Mouse (Mus musculus) lung, postnatal 14 days (tissue): ENCODE data around the gene Eml1.

Experiments
- DNase-seq: peaks from one replicate; pipeline ENCODE4 v3.0.0; 2021

Gene Eml1

DNA sequence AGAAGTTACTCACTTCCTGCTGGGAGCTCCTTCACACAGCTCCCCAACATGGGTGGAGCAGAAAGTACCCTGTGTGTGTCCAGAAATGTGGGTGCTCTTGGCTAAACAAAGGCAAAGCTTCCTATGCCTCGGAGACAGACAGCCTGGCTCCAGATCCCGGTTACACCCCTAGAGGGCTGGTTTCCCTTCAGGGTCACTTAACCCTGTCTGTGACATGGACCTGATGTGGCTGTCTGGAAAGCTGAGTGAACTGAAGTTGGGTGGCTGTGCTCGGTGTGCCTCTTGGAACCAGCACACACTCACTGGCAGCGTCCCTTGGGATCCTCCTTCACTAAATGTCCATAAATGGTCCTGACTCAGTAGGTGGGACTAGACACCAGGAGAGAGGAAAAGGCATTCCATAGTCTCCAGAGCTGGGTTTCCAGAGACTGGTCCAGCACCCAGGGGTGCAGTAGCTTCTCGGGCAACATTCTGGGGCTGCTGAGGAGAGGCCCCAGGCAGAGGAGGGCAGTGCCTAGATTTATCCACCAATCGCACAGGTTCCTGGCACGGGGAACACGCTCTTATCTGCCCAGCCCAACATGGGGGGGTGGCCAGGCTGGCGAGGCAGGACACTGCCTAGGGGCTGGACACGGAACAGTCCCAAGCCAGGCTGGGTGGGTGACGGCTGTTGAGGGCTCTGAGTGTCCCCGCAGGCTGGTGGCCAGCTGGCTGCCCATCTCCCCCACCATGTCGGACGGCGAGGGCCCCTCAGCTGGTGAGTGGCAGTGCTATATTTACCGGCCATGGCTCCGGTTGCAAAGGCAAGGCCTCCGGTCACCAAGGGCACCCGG, at the start of gene Eml1:
TSS of gene Eml1 (plus strand) at position 362 of the 833 bp plus-strand sequence.
- peak; percentile 67 for DNase-seq

DNA sequence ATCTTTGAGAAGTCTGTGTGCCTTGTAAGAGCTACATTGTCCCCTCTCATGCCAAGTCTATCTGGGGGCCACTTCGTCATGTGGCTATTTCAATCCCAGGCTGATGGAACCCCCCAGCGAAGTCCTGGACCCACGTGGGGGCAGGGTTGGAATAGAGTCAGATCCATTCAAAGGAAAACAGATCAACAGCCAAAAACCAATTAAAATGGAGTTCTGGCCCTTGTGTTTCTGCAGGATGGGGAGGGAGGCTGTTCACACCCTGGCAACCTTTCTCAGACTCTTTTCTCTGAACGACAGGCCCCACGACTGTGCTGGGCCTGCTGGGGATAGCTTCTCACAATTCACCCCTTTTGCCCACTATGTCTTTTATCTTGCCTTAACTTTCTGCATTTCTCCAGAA, 44.4 kb upstream of the Eml1 start:
- no peak for DNase-seq

DNA sequence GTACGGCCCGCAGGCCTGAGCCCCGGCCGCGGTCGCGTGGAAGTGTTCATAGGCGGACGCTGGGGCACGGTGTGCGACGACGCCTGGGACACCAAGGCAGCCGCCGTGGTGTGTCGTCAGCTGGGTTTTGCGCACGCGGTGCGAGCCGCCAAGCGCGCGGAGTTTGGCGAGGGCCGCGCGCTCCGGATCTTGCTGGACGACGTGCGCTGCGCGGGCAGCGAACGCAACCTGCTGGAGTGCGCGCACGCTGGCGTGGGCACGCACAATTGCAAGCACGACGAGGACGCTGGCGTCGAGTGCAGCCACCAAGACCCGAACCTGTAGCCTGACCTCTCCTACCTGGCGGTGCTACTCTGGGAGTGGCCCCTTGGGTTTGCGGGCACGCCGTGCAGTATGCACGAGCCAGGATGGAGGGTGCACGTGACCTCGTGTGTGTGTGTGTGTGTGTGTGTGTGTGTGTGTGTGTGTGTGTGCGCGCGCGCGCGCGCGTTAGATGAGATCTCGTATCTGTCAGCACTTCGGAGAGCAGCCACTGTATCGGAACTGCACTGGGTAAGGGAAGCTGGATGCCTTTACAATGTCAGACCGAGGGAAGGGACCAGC, 42.8 kb upstream of the Eml1 start:
- peak; percentile 10 for DNase-seq

DNA sequence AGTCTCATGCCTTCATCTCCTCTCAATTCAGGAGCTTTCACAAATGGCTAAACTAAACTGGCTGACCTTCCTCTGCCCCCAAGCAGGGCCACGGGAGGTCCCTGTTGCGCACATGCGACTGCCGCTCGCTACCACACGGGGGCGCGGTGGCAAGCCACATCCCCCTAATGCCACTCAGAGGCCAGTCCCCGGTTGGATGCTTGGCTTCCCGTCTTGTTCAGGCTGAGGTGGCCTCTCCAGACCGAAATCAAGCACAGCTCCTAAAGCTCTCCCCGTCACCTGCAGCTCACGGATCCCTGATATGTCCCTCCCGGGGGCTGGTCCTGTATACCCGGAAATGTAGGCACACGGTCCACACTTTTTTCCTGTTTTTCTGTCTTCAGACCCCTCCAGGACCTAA, 37.7 kb upstream of the Eml1 start:
- DNase-seq = peak; percentile 90

DNA sequence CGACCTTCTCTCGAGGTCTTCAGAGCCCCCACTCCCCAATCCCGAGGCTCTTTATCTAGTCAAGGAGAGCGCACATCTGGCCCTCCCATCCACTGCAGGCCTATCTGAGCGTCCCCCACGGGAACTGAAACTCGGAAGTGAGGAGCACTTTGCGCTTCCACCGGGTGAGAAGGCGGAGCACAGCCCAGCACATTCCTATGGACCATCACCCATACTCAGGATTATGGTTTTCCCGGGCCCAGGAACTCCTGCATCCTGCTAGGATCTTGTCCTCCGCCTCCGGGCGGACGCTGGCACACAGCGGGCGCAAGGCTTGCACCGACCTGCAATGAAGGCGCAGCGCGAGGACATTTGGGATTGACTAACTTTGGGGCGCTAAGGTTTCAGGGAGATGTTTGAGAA, 37.3 kb upstream of the Eml1 start:
- DNase-seq = no peak

DNA sequence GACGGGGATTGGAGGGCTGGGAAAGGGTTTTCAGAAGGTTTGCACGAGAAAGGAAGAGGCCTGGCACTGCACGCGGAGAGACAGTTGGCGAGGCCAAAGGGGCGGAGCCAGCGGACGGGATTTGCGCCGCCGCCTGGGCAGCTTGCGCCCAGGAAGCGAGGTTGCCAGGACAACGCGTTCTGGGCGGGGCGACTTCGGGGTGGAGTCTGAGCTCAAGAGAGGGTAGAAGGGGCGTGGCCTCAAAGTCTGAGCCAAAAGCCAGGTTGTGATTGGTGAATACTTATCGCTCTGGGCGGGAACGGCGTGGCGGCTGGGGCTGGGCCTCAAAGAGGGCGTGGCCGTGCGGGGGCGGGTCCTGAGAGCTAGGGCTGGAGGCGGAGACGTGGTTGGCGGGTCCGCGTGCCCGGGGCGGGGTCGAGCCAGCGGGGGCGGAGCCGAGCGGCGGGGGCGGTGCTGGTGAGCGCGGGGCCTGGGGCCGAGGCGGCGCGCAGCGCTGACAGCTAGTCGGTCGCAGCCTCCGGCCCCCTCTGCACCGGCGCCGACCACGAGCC, 36.8 kb upstream of the Eml1 start, which contains the start of gene Cyp46a1:
TSS of gene Cyp46a1 (plus strand) at position 487 of the 551 bp plus-strand sequence.
- DNase-seq = peak; percentile 100

DNA sequence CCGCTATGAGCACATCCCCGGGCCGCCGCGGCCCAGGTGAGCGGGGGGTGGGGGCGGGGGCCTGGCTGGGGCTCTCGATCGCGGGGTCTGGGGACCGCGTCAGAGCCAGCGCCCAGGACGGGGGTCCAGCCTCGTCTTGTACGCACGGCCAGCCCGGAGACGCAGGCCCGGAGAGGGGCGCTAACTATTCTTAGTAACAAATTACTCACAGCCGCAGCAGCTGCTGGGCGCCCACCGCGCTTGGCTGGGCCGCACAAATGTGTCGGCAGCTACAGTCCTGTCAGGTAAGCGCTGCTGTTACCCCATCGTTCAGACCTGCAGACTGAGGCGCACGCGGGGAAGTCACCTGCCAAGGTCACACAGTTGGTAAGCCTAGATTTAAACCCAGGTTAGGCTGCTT, 36.2 kb upstream of the Eml1 start:
- DNase-seq = no peak

DNA sequence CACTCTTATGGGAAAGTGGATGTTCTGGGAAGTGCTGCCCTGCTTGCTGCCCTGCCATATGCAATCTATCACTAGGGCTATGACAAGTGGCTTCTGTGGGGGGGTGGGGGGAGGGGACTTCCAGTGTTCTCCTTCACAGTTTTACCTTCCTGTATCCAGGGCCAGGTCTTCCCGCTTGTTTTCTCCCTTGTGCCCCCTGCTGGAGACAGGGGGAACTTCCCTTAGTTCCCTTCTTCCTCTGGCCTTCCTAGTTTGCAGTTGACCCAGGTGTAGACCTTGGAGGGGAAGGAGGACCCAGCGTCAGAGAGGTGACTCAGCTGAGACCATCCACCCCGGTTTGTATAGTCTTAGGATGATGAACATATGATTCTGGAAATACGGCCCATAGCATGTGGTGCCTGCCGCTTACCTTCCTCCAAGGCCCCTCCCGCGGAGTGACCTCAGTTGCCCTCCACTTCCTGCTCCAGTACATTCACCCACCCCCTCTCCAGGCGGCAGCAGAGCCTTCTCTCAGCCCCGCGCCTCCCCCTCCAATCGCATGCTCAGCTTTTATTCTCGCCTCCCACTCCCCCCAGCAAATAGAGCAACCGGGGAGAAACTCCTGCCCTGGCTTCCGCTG, 32.1 kb upstream of the Eml1 start:
- DNase-seq = peak; percentile 54

DNA sequence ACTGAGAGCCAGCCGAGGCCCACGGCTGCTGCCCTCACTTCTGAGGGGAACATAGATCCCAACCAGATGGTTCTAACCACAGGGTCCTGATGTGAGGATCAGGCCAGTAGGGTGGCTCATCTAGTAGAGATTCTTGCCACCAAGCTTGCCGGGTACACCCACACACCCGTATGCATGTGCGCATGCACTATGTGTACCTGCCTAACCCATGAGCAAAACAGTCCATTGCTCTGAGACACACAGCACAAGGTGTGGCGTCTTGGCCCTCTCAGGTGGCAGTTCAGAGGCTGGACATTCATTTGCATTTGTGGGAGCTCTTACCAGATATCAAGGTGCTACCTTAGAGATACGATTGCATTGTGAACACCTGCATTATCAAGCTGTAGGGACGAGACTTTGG, 22.6 kb upstream of the Eml1 start:
- no peak for DNase-seq

DNA sequence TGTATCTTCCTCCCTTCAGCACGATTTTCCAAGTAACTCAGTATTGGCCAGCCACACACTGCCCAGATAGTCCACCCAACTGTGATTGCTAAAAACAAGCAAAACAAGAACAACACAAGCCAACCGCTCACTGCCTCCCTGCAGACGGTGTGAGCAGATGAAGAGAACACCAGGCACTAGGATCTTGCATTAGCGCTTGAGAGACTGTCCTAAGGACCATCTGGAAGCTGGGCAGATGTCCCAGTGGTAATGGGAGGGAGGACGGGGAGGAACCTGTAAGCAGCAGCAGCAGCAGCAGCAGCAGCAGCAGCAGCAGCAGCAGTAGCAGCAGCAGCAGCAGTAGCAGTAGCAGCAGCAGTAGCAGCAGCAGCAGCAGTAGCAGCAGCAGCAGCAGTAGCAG, 21.7 kb upstream of the Eml1 start:
- DNase-seq = peak; percentile 21

DNA sequence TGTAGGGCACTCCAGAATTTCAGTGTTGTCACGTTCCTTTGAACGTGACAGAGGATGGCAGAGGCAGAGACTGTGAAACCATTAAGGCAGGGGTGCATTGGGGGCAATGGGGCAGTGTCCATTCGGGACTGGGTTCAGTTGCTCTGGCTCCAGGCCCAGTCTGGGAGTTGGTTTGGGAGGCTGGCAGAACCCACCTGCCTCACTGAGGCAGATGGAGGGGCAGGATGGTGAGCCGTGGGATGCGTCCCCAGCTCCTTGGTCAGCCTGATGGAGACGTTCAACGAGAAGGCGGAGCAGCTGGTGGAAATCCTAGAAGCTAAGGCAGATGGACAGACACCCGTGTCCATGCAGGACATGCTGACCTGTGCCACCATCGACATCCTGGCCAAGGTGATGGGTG, 19.8 kb upstream of the Eml1 start:
- DNase-seq = no peak

DNA sequence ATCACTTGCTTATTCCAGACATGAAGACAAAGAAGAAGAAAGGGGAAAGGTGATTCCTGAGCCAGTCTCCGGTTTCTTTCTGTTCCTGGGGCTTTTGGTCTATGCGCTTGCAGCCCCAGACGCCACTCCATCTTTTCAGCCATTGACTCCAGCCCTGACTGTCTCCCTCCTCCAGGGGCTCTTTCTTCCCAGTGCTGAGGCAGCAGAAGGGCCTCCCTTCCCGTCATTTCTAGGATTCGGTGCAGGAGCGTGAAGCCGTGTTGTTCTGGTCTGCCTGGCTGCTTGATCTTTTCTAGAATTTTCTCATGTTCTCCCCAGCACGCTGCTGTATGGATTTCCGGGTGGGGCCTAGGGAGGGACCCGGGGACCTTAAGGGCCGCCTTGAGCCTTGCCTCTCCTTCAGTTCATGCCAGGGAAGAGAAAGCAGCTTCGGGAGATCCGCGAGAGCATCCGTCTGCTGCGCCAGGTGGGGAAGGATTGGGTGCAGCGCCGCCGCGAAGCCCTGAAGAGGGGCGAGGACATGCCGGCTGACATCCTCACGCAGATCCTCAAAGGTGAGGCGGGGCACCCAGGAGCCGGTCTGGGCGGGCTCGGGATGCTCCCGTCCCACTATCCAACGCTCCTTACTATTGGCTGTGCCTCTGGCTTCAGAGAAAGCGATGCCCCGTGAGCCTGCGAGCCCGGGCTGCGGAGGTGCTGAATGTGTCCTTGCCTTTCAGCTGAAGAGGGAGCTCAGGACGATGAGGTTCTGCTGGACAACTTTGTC, 18.2 kb upstream of the Eml1 start:
- no peak for DNase-seq

DNA sequence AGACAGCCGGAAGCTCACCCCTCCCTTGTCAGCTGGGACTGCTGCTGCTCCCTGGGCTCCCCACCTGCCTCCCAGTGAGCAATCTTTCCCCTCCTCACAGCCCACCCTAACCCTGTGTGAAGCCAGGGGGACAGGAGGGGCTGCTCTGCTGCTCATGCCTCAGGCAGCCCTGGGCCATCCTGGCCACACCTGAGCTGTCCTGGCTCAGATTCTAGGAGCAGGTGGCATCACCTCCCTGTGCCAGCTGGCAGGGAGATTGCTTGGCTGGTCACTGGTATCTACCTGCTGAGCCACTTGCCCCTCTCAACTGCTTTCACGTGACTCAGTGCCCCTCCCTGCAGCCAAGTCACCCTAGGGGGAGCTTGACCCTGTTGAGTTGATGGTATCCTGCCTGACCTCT, 16.5 kb upstream of the Eml1 start:
- DNase-seq = no peak

DNA sequence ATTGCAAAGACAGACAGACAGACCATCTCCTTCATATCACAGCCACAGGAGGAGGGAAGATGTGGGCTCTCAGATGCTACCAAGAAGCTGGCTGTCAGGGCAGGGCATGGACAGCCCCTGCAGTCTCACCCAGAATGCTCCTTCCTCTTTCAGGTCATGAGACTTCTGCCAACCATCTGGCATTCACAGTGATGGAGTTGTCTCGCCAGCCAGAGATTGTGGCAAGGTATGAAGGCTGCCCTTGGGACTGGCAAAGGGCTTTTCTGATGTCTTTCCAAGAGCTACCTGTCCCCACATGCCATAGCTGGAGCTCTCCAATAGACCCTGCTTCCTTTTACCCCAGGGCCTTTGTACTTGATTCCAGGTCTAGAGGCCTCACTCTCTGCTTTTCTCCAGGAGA, 15.5 kb upstream of the Eml1 start:
- no peak for DNase-seq

DNA sequence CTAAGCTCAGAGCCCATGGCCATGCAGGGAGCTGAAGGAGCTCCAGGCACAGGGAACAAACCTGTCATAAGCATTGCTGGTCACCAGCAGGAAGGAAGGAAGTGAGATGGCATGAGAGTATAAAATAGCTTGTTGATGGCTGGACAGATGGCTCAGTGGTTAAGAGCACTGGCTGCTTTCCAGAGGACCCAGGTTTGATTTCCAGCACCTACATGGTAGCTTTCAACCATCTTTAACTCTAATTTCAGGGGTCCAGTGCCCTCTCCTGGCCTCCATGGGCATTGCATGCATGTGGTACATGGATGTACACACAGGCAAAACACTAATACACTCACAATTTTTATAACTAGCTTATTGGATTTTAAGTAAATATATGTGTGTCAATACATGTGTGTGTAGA, 14.8 kb upstream of the Eml1 start:
- no peak for DNase-seq

DNA sequence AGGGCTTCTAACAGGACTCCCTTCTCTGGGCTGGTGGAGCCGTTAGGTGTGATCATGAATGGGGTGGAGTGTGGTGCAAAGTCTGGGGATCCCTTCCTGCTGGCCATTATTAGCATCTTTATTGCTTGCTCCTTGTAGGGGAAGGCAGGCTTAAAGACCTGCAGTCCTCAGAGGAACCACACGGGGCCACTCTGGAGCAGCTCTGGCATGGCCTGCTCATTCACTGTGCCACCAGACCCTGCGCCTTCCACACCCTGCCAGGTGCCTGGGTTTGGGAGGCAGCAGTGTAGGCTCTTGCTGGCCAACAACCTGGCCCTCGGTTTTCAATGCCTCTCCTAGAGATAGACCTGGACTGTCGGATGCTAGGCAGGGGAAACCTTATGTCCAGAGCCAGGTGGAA, 7.0 kb upstream of the Eml1 start:
- DNase-seq = peak; percentile 88

DNA sequence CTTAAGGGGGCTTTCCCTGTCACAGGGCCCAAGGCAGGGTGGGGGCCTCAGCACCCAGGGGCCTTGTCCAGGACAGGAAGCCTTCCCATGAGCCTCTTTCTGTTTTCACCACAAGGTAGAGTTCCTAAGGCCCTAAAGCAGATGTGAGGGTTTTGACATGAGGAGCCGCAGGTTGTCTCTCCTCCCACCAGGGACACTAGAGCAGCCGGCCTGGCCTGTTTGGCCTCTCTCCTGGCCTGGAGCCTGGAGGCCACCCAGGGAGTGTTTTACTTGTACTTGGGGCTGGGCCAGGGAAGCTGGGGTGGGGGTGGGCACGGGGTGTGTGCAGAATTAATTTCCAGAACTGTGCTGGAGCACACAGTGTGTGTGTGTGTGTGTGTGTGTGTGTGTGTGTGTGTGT, 5.4 kb upstream of the Eml1 start:
- peak; percentile 78 for DNase-seq

DNA sequence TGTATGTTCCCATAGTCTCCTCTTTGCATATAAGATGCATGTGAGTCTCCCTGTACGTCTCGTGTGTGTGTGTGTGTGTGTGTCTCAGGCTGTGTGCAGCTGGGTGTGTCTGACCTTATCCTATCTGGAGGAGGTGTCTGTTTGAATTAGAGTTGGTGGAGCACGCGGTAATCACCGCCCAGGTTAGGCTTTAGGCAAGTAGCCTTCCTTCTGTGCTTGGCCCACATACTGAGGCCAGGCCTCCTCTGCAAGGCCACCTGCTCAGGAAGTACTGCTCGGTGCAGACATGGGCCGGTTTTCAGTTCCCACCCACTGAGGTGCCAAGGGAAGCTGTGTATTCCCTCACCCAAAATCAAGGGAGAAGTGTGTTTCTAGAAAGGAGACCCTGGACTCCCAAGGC, 4.9 kb upstream of the Eml1 start:
- DNase-seq = no peak

DNA sequence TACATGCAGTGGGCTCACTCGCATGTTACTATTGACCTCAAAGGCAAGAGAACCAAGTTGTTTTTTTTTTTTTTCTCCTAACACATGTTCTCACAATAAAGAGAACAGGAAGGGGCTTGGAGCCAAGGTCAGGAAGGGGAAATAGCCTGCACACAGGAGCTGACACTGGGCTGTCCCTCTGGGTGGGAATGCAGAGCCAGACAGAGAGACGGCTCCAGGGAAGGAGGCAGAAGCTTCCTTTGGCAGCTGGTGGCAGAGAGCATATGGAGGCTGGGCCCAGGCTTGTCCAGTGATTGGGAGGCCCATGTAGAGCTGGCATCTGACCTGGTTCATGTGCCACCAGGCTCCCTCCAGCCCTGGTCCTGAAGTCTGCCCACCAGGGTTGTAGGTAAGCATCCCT, 2.8 kb upstream of the Eml1 start:
- DNase-seq = peak; percentile 48

DNA sequence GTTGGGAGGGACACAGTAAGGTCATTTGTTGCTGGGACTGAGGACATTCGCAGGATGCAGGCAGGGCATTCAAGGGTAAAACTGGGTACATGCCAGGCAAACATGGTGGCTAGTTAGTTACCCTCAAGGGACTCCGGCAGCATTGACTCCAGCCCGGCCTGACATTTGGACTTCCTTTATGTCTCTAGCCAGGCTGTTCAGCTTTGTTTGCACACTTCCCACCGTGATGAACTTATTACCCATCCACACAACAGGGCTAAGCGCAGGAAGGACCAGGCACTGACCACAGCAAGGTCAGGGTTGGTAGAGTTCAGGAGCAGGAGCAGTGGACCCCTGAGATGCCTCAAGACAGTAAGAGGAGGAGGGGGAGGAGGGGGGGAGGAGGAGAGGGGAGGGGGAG, 1.8 kb upstream of the Eml1 start:
- DNase-seq = no peak

DNA sequence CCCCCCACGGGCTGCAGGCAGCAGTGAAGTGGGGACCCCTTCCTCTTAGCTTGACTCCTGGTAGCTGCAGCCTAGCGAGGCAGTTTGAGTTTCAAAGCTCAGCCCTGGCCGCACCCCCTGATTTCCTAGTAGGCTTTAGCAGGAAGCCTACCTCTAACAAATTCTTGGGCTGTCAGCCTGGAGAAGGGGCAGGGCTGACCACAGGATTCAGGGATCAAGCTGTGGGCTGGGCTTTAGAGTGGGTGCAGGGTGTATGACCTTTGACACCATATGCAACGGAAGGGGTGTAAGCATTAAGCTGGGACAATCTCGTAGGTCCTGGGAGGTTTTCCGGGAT, 640 bp downstream of the Eml1 start:
- peak; percentile 32 for DNase-seq

DNA sequence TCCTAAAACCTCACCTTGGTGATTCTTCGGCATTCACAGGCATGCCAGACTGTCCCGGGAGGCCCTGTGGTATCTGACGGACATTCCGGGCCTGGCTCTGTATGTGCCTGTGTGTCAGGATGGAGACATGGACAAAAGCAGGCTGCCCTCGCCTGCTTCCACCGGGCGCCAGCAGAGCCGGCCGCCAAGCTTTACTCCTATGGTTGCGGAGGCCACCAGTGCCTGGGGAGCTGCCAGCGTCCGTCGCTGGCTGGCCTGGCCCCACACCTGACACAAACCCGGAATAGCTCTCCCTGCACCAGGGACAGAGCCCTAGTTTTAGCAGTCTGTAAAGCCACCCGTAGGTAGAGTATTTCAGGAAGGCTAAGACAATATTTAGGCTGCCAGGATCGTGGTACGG, 1.5 kb downstream of the Eml1 start:
- DNase-seq = no peak

DNA sequence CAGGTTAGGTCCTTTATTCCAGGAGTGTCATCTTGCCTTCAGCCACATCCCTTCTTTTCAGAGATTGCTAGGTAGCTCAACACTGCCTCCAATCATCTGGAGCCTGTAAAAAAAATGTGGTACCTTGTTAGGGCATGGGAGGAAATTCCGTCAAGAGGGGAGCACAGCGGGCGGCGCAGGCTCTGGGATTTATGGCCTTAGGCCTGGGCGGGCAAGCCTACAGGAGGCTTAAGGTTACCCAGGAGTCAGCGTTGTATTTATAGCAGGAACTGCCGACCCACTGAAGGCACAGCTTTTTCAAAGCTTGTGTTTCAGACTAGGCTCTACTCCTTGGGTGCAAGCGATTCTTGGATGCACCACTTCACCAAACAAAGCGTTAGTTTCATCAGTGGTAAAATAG, 2.9 kb downstream of the Eml1 start:
- DNase-seq = no peak
